Mouse (Mus musculus) intestine, postnatal 0 days (tissue): ENCODE measurements around the gene Orm1. TPM values are rescaled to one million over a fixed set of nuclear protein-coding genes. Genes with fewer than 3 reads are reported as not detected.
A peak's percentile ranks its signal among the peaks of the same experiment; 100 is the strongest.

Experiments
- ATAC-seq: fragments of 200-750 bp; cut with Nextera tagmentation; 2 replicates; pipeline ENCODE4 v1.8.0; 2017; ENCODE audit warnings: mild to moderate bottlenecking, moderate TSS enrichment, moderate library complexity
- H3K27ac ChIP-seq: fragments of 300-500 bp; sonication (generic); 2 replicates; pipeline ENCODE4 v1.5.1; 2014; ENCODE audit warnings: mild to moderate bottlenecking, low read depth, low read length, moderate library complexity
- H3K27me3 ChIP-seq: fragments of 300-500 bp; sonication (generic); replicated peaks from 2 replicates; pipeline ENCODE4 v1.6.1; 2014; ENCODE audit warnings: low read length, mixed read lengths; ENCODE audit not compliant: control insufficient read depth, insufficient read depth
- H3K36me3 ChIP-seq: fragments of 300-500 bp; sonication (generic); 2 replicates; pipeline ENCODE4 v1.6.1; 2014; ENCODE audit warnings: mild to moderate bottlenecking, moderate library complexity; ENCODE audit not compliant: control insufficient read depth, insufficient read depth
- H3K4me1 ChIP-seq: fragments of 300-500 bp; sonication (generic); replicated peaks from 2 replicates; pipeline ENCODE4 v1.6.1; 2014; ENCODE audit warnings: antibody characterized with exemption, low read length, mixed read lengths; ENCODE audit not compliant: control insufficient read depth, insufficient read depth
- H3K4me2 ChIP-seq: fragments of 300-500 bp; sonication (generic); replicated peaks from 2 replicates; pipeline ENCODE4 v1.6.1; 2014; ENCODE audit warnings: low read depth, mild to moderate bottlenecking, moderate library complexity
- H3K4me3 ChIP-seq: fragments of 300-500 bp; sonication (generic); 2 replicates; pipeline ENCODE4 v1.5.1; 2014; ENCODE audit warnings: low read depth, low read length
- H3K9ac ChIP-seq: fragments of 300-500 bp; sonication (generic); 2 replicates; pipeline ENCODE4 v1.6.1; 2014; ENCODE audit warnings: mild to moderate bottlenecking, low read depth, low read length
- H3K9me3 ChIP-seq: fragments of 300-500 bp; sonication (generic); 2 replicates; pipeline ENCODE4 v1.6.1; 2016; ENCODE audit warnings: mixed run types; ENCODE audit not compliant: control insufficient read depth
- CTCF ChIP-seq: sonication (generic); IDR thresholded peaks from 2 replicates; pipeline ENCODE4 v1.5.1; 2016; ENCODE audit warnings: low read depth, mild to moderate bottlenecking, control low read depth, antibody characterized with exemption, moderate library complexity
- WGBS: fragments of 180-500 bp; shearing (Covaris S2); extraction: QIAGEN DNeasy Blood & Tissue Kit; methylation state at CpG from one replicate; pipeline ENCODE4 v1.1.7; 2014; 5-methylcytosine and 5-hydroxymethylcytosine counted together
- polyA plus RNA-seq: library from polyadenylated mRNA; unstranded; fragments of >200 nt; fragmentation: Nextera tagmentation; extraction: Ambion mirVana; gene quantifications from 2 replicates; pipeline ENCODE4 v1.2.1, GENCODE M21; 2015

Gene Orm1
- polyA plus RNA-seq, 1 experiment from 2014 or later: not detected

GRCm38 (mm10) chr4:63362150-63362549, 17.8 kb downstream of the Orm1 start, which contains the start of gene Orm2:
Gene Orm2, plus strand, starts transcription at chr4:63362449.
- no peak within 1 kb of the TSS for H3K27ac ChIP-seq
- no peaks in the 10 kb centered on the region for H3K9me3 ChIP-seq
- H3K27me3 ChIP-seq: no peaks in the 10 kb centered on the region
- ATAC-seq: no peak
- no peaks in the 10 kb centered on the region for H3K4me1 ChIP-seq
- 81% methylated on average over 5 of the region's 5 CpGs for WGBS
- H3K4me3 ChIP-seq: no peak within 1 kb of the TSS
- H3K36me3 ChIP-seq: no peaks in the 10 kb centered on the region
- TF ChIP-seq CTCF: no peak
- no peak within 1 kb of the TSS for H3K4me2 ChIP-seq
- no peak within 1 kb of the TSS for H3K9ac ChIP-seq

GRCm38 (mm10) chr4:63368577-63368976, 24.2 kb downstream of the Orm1 start:
- H3K9me3 ChIP-seq: no peaks in the 10 kb centered on the region
- no peak overlapping the region for H3K9ac ChIP-seq
- no peaks in the 10 kb centered on the region for H3K4me1 ChIP-seq
- H3K4me2 ChIP-seq: no peak overlapping the region
- 17% methylated on average over 4 of the region's 4 CpGs for WGBS
- peak; percentile 55; the same call in 1 of the 2 replicates for ATAC-seq
- no peaks in the 10 kb centered on the region for H3K27me3 ChIP-seq
- no peak overlapping the region for H3K27ac ChIP-seq
- H3K36me3 ChIP-seq: peaks cover 25% of the 10 kb centered on the region
- no peak overlapping the region for H3K4me3 ChIP-seq
- TF ChIP-seq CTCF: peak; percentile 99

GRCm38 (mm10) chr4:63370897-63371296, 26.5 kb downstream of the Orm1 start:
- no peaks in the 10 kb centered on the region for H3K27me3 ChIP-seq
- H3K27ac ChIP-seq: no peak overlapping the region
- H3K36me3 ChIP-seq: peaks cover 35% of the 10 kb centered on the region
- no peaks in the 10 kb centered on the region for H3K9me3 ChIP-seq
- ATAC-seq: no peak
- no peak overlapping the region for H3K4me3 ChIP-seq
- no peaks in the 10 kb centered on the region for H3K4me1 ChIP-seq
- WGBS: 80% methylated on average over 7 of the region's 7 CpGs
- TF ChIP-seq CTCF: no peak
- no peak overlapping the region for H3K4me2 ChIP-seq
- no peak overlapping the region for H3K9ac ChIP-seq

- Histone ChIP-seq H3K27ac (no peak overlapping the region), H3K9me3 (no peaks in the 10 kb centered on the region), H3K4me3 (no peak overlapping the region), H3K9ac (no peak overlapping the region), H3K27me3 (no peaks in the 10 kb centered on the region), H3K4me2 (no peak overlapping the region), H3K36me3 (peaks cover 45% of the 10 kb centered on the region), H3K4me1 (no peaks in the 10 kb centered on the region)
- WGBS: 68% methylated on average over 3 of the region's 3 CpGs
- TF ChIP-seq CTCF: peak; percentile 74
- no peak for ATAC-seq
Measured at GRCm38 (mm10) chr4:63371890-63372289, 27.5 kb downstream of the Orm1 start.

GRCm38 (mm10) chr4:63373404-63373803, 29.0 kb downstream of the Orm1 start:
- Histone ChIP-seq H3K9me3 (no peaks in the 10 kb centered on the region), H3K9ac (no peak overlapping the region), H3K4me3 (no peak overlapping the region), H3K4me2 (no peak overlapping the region), H3K36me3 (peaks cover 50% of the 10 kb centered on the region), H3K27me3 (no peaks in the 10 kb centered on the region), H3K4me1 (no peaks in the 10 kb centered on the region), H3K27ac (no peak overlapping the region)
- WGBS: 80% methylated on average over 8 of the region's 8 CpGs
- TF ChIP-seq CTCF: no peak
- ATAC-seq: no peak

- H3K27ac ChIP-seq: no peak overlapping the region
- no peaks in the 10 kb centered on the region for H3K4me1 ChIP-seq
- H3K9ac ChIP-seq: no peak overlapping the region
- no peaks in the 10 kb centered on the region for H3K9me3 ChIP-seq
- ATAC-seq: no peak
- H3K4me3 ChIP-seq: no peak overlapping the region
- H3K36me3 ChIP-seq: peaks cover 59% of the 10 kb centered on the region; the same call in 1 of the 2 replicates
- no peaks in the 10 kb centered on the region for H3K27me3 ChIP-seq
- WGBS: 61% methylated on average over 12 of the region's 12 CpGs
- no peak for TF ChIP-seq CTCF
- H3K4me2 ChIP-seq: no peak overlapping the region
Measured at GRCm38 (mm10) chr4:63374331-63374730, 30.0 kb downstream of the Orm1 start.

GRCm38 (mm10) chr4:63375367-63375766, 31.0 kb downstream of the Orm1 start:
- Histone ChIP-seq H3K27me3 (no peaks in the 10 kb centered on the region), H3K36me3 (peaks cover 64% of the 10 kb centered on the region), H3K9ac (no peak overlapping the region), H3K4me1 (no peaks in the 10 kb centered on the region), H3K4me3 (no peak overlapping the region), H3K4me2 (no peak overlapping the region), H3K9me3 (no peaks in the 10 kb centered on the region), H3K27ac (no peak overlapping the region)
- no peak for ATAC-seq
- WGBS: 61% methylated on average over 1 of the region's 1 CpGs
- TF ChIP-seq CTCF: no peak
